Mouse (Mus musculus) megakaryocyte, embryonic 14.5 days (primary cell): Measurements from ENCODE around the gene H2-M3. TPM values are rescaled to one million over a fixed set of nuclear protein-coding genes. Genes with fewer than 3 reads are reported as not detected.
"Not testable (repeated sequence)": the region's sequence is repeated elsewhere in the genome, so short reads cannot be mapped to it uniquely, and the experiment has no call there.

Source experiments
- H3K27me3 ChIP-seq: replicated peaks from 2 replicates; pipeline ENCODE3; 2012; ENCODE audit warnings: inconsistent platforms
- H3K36me3 ChIP-seq: replicated peaks from 2 replicates; pipeline ENCODE3; 2012; ENCODE audit warnings: low read length, inconsistent platforms, mixed read lengths
- H3K4me1 ChIP-seq: 2 replicates; pipeline ENCODE4 v1.6.1; 2012; ENCODE audit warnings: inconsistent platforms
- H3K4me3 ChIP-seq: replicated peaks from 2 replicates; pipeline ENCODE3; 2012; ENCODE audit warnings: moderate library complexity, mild to moderate bottlenecking, inconsistent platforms
- H3K9me3 ChIP-seq: 2 replicates; pipeline ENCODE4 v1.6.1; 2012; ENCODE audit warnings: inconsistent platforms
- FLI1 ChIP-seq: IDR thresholded peaks from 2 replicates; pipeline ENCODE4 v1.6.1; 2012; ENCODE audit warnings: low read length, inconsistent platforms, mixed read lengths
- GATA1 ChIP-seq: IDR thresholded peaks from 3 replicates; pipeline ENCODE4 v1.6.1; 2012; ENCODE audit warnings: mixed read lengths, low read length, inconsistent platforms, borderline replicate concordance
- polyA plus RNA-seq: library from polyadenylated mRNA; stranded (reverse); fragments of >175 nt; gene quantifications from 2 replicates; pipeline ENCODE4 v1.2.3, GENCODE M21; 2012; ENCODE audit warnings: low replicate concordance; ENCODE audit not compliant: insufficient read depth

Gene H2-M3
- polyA plus RNA-seq: 0.82 TPM in 1 of 2 replicates, not detected in the other

GRCm38 (mm10) chr17:37270058-37270701, at the start of gene H2-M3:
Gene H2-M3 (plus strand): TSS chr17:37270220.
- TF ChIP-seq FLI1 (no peak), GATA1 (no peak)
- no peaks in the 10 kb centered on the region for H3K9me3 ChIP-seq
- peak within 1 kb of the TSS; percentile 95 for H3K4me3 ChIP-seq

GRCm38 (mm10) chr17:37221879-37222278, 48.1 kb upstream of the H2-M3 start:
- no peaks in the 10 kb centered on the region for H3K36me3 ChIP-seq
- no peak overlapping the region for H3K4me3 ChIP-seq
- no peaks in the 10 kb centered on the region for H3K9me3 ChIP-seq
- H3K27me3 ChIP-seq: no peaks in the 10 kb centered on the region
- TF ChIP-seq FLI1: no peak
- no peak for TF ChIP-seq GATA1
- H3K4me1 ChIP-seq: no peaks in the 10 kb centered on the region

More at GRCm38 (mm10) chr17:37270058-37270701, at the start of gene H2-M3:
- Histone ChIP-seq H3K27me3 (no peaks in the 10 kb centered on the region), H3K36me3 (peaks cover 5% of the 10 kb centered on the region), H3K4me1 (peaks cover 25% of the 10 kb centered on the region)

DNA sequence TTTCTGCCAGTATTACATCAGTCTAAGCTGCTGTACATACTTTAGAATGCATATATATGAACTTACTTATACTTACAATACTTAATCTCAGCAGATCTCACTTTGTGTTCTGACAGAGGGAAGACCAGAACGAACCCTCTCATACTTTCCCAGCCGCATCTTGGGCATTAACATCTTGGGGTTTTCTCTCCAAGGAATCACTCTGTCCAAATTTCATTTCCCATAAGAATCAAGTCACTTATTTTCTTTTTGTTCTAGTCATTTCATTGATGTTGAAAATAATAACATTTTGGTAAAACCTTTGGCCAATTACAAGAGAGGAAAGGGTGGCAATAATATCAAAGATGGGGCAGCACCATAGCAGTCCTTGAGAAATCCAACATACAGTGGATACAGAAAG, 32.8 kb upstream of the H2-M3 start, which contains the start of gene Olfr97:
TSS of gene Olfr97 (minus strand) at position 101 of the 400 bp plus-strand sequence.
- not testable (repeated sequence) for H3K36me3 ChIP-seq, H3K4me3 ChIP-seq, H3K27me3 ChIP-seq, H3K4me1 ChIP-seq
- peaks cover 13% of the 10 kb centered on the region for H3K9me3 ChIP-seq

- no peaks in the 10 kb centered on the region for H3K36me3 ChIP-seq
- H3K4me1 ChIP-seq: no peaks in the 10 kb centered on the region
- no peak overlapping the region for H3K4me3 ChIP-seq
- H3K9me3 ChIP-seq: peaks cover 13% of the 10 kb centered on the region
- TF ChIP-seq GATA1: no peak
- no peak for TF ChIP-seq FLI1
- H3K27me3 ChIP-seq: no peaks in the 10 kb centered on the region
Observed at GRCm38 (mm10) chr17:37242198-37242597, 27.8 kb upstream of the H2-M3 start.

DNA sequence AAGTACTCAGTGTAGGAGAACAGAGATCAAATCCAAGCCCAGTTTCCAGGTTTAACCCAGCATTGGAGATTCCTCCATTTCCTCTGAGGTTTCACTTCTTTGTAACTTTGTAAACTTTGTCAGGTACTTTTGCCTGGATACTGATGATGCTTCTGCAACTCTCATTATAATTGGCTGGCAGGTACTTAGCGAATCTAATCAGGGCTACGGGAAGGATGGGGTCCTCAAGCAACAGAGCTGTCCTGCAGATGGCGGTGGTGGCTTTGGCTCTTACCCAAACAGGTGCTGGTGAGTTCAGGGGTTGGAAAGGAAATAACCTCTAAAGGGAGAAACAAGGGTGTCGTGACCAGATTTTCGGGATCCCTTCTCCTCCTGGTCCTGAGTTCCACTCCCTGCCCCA, 23.3 kb upstream of the H2-M3 start:
- Histone ChIP-seq H3K27me3 (no peaks in the 10 kb centered on the region), H3K9me3 (no peaks in the 10 kb centered on the region), H3K36me3 (no peaks in the 10 kb centered on the region), H3K4me1 (no peaks in the 10 kb centered on the region), H3K4me3 (no peak overlapping the region)
- TF ChIP-seq GATA1 (no peak), FLI1 (no peak)

GRCm38 (mm10) chr17:37249460-37249859, 20.6 kb upstream of the H2-M3 start:
- no peak for TF ChIP-seq FLI1
- no peak for TF ChIP-seq GATA1
- Histone ChIP-seq H3K9me3 (no peaks in the 10 kb centered on the region), H3K27me3 (no peaks in the 10 kb centered on the region)

DNA sequence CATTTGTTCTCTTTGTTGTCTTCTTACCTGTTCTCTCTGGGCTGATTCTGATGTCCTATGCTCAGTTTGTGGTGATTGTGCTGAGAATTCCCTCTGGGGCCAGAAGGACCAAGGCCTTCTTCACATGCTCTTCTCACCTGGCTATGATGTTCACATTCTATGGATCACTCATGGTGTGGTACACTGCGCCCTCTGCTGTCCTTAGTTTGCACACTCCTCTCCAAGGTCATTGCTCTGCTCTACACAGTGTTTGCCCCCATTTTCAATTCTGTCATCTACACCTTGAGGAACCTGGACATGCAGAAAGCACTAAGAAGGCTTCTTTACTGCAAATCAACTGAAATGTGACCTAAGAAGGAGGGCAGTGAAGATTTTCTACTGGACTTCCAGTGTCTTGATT, 19.5 kb upstream of the H2-M3 start:
- Histone ChIP-seq H3K9me3 (no peaks in the 10 kb centered on the region), H3K4me1 (no peaks in the 10 kb centered on the region), H3K27me3 (no peaks in the 10 kb centered on the region), H3K36me3 (no peaks in the 10 kb centered on the region), H3K4me3 (no peak overlapping the region)
- TF ChIP-seq GATA1 (no peak), FLI1 (no peak)

More at GRCm38 (mm10) chr17:37249460-37249859, 20.6 kb upstream of the H2-M3 start:
- H3K4me3 ChIP-seq: no peak overlapping the region
- H3K4me1 ChIP-seq: no peaks in the 10 kb centered on the region
- no peaks in the 10 kb centered on the region for H3K36me3 ChIP-seq

- Histone ChIP-seq H3K9me3 (no peaks in the 10 kb centered on the region), H3K4me1 (no peaks in the 10 kb centered on the region), H3K36me3 (no peaks in the 10 kb centered on the region), H3K27me3 (no peaks in the 10 kb centered on the region), H3K4me3 (no peak within 1 kb of the TSS)
- TF ChIP-seq GATA1: no peak
- TF ChIP-seq FLI1: no peak
Observed at GRCm38 (mm10) chr17:37263626-37264025, 6.4 kb upstream of the H2-M3 start, which contains the start of gene Olfr98. Gene Olfr98 (minus strand): TSS chr17:37263749.

DNA sequence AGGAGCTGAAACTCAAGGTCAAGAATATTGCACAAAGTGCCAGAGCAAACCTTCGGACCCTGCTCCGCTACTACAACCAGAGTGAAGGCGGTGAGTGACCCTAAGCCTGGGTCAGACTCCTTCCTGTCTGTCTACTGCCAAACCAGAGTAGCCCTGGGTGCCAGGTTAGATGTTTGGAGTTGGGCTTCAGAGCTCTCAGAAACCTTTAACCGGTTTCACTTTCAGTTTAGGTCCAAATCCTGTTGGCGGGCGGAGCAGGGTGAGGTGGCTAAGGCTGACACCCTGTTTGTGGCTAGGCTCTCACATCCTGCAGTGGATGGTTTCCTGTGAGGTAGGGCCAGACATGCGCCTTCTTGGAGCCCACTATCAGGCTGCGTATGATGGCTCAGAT, 677 bp downstream of the H2-M3 start:
- Histone ChIP-seq H3K27me3 (no peaks in the 10 kb centered on the region), H3K4me1 (peaks cover 25% of the 10 kb centered on the region), H3K9me3 (no peaks in the 10 kb centered on the region), H3K4me3 (peak overlapping the region; percentile 95), H3K36me3 (peaks cover 5% of the 10 kb centered on the region)
- TF ChIP-seq GATA1: no peak
- no peak for TF ChIP-seq FLI1

- no peak for TF ChIP-seq FLI1
- no peak for TF ChIP-seq GATA1
- Histone ChIP-seq H3K4me1 (peaks cover 13% of the 10 kb centered on the region), H3K4me3 (no peak overlapping the region), H3K27me3 (no peaks in the 10 kb centered on the region), H3K9me3 (no peaks in the 10 kb centered on the region), H3K36me3 (peaks cover 5% of the 10 kb centered on the region)
Observed at GRCm38 (mm10) chr17:37275626-37276248, 5.7 kb downstream of the H2-M3 start.
